Mouse (Mus musculus) R1 (cell line): ENCODE data around the gene Olfr294.

Source experiments
- DNase-seq: peaks from one replicate; pipeline ENCODE4 v3.0.0-alpha.2; 2018; ENCODE audit warnings: low read depth, low spot score

Olfr294 gene

DNA sequence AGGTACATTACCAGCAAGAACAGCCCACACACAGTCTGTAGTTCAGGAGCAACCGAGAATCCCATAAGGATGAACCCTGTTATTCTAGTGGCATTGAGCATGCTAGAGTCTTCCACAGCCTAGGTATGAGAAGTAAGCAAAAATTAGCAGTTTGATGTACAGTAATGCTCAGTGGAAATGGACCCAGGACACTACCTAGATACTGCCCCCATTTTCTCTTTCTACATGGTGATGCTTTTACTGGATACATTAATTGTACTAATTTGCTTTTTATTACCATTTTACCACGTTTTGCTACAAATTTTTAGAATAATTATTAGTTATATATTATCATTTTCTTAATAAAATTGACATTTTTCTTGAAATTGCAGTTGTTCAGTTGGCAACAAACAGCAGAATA, at the start of gene Olfr294:
Olfr294 (minus strand) TSS at position 101 of the 400 bp plus-strand sequence.
- no peak for DNase-seq

GRCm38 (mm10) chr7:86648761-86649160, 32.3 kb upstream of the Olfr294 start, which contains the start of gene Olfr293:
Olfr293 (plus strand) TSS chr7:86649061.
- no peak for DNase-seq

GRCm38 (mm10) chr7:86583562-86583961, 32.9 kb downstream of the Olfr294 start, which contains the start of gene Olfr295:
Olfr295 (plus strand) TSS chr7:86583862.
- DNase-seq, result no peak
